Mouse (Mus musculus) midbrain, embryonic 16.5 days (tissue): Measurements from ENCODE around the gene Adat2. TPM values are rescaled to one million over a fixed set of nuclear protein-coding genes. Genes with fewer than 3 reads are reported as not detected.
A peak's percentile ranks its signal among the peaks of the same experiment; 100 is the strongest.

ENCODE experiments used
- ATAC-seq: fragments of 200-750 bp; cut with Nextera tagmentation; 2 replicates; pipeline ENCODE4 v1.8.0; 2017; ENCODE audit warnings: moderate TSS enrichment
- H3K27ac ChIP-seq: fragments of 300-500 bp; sonication (generic); 2 replicates; pipeline ENCODE4 v1.5.1; 2014; ENCODE audit warnings: mild to moderate bottlenecking, low read length, mixed read lengths
- H3K27me3 ChIP-seq: fragments of 300-500 bp; sonication (generic); 2 replicates; pipeline ENCODE4 v1.6.1; 2014; ENCODE audit warnings: low read depth, low read length, mixed read lengths; ENCODE audit not compliant: control insufficient read depth, insufficient read depth
- H3K36me3 ChIP-seq: fragments of 300-500 bp; sonication (generic); 2 replicates; pipeline ENCODE4 v1.6.1; 2014; ENCODE audit warnings: mild to moderate bottlenecking, low read length, moderate library complexity, mixed read lengths; ENCODE audit not compliant: control insufficient read depth, insufficient read depth
- H3K4me1 ChIP-seq: fragments of 300-500 bp; sonication (generic); 2 replicates; pipeline ENCODE4 v1.6.1; 2014; ENCODE audit warnings: mild to moderate bottlenecking, low read length, mixed read lengths; ENCODE audit not compliant: control insufficient read depth, insufficient read depth
- H3K4me2 ChIP-seq: fragments of 300-500 bp; sonication (generic); 2 replicates; pipeline ENCODE4 v1.6.1; 2014; ENCODE audit warnings: mild to moderate bottlenecking, low read length, mixed read lengths
- H3K4me3 ChIP-seq: fragments of 300-500 bp; sonication (generic); 2 replicates; pipeline ENCODE4 v1.5.1; 2014; ENCODE audit warnings: low read depth, mild to moderate bottlenecking, low read length, moderate library complexity, mixed read lengths
- H3K9ac ChIP-seq: fragments of 300-500 bp; sonication (generic); 2 replicates; pipeline ENCODE4 v1.6.1; 2014; ENCODE audit warnings: low read depth, low read length, mixed read lengths
- H3K9me3 ChIP-seq: fragments of 300-500 bp; sonication (generic); replicated peaks from 2 replicates; pipeline ENCODE4 v1.6.1; 2014; ENCODE audit warnings: mild to moderate bottlenecking, low read length, mixed read lengths; ENCODE audit not compliant: control insufficient read depth, poor library complexity, severe bottlenecking
- WGBS: fragments of 180-500 bp; shearing (Covaris S2); extraction: QIAGEN DNeasy Blood & Tissue Kit; methylation state at CpG from one replicate; pipeline ENCODE4 v1.1.7; 2014; 5-methylcytosine and 5-hydroxymethylcytosine counted together
- polyA plus RNA-seq: library from polyadenylated mRNA; unstranded; fragments of >200 nt; fragmentation: Nextera tagmentation; extraction: Ambion mirVana; gene quantifications from 2 replicates; pipeline ENCODE4 v1.2.1, GENCODE M21; 2015

Gene Adat2
- 1.1 and 1.4 TPM in 2 replicates for polyA plus RNA-seq

- no peaks in the 10 kb centered on the region for H3K36me3 ChIP-seq
- ATAC-seq = peak; percentile 96
- no peaks in the 10 kb centered on the region for H3K27me3 ChIP-seq
- H3K4me2 ChIP-seq = peak within 1 kb of the TSS; percentile 80
- under 1% methylated on average over 51 of the region's 51 CpGs for WGBS
- H3K9me3 ChIP-seq = no peaks in the 10 kb centered on the region
- H3K27ac ChIP-seq = peak within 1 kb of the TSS; percentile 65
- H3K4me3 ChIP-seq = peak within 1 kb of the TSS; percentile 85
- peaks cover 12% of the 10 kb centered on the region for H3K4me1 ChIP-seq
- H3K9ac ChIP-seq = peak within 1 kb of the TSS; percentile 86
These were observed at the start of gene Adat2, which contains the start of gene Pex3 for GRCm38 (mm10) chr10:13552646-13553497. Gene Adat2 (plus strand): TSS chr10:13552894. Gene Pex3 (minus strand): TSS chr10:13553142.

- Histone ChIP-seq H3K9ac (no peak overlapping the region), H3K27ac (no peak overlapping the region), H3K4me3 (no peak overlapping the region), H3K36me3 (peaks cover 2% of the 10 kb centered on the region), H3K27me3 (no peaks in the 10 kb centered on the region), H3K9me3 (no peaks in the 10 kb centered on the region), H3K4me2 (no peak overlapping the region), H3K4me1 (no peaks in the 10 kb centered on the region)
- ATAC-seq = no peak
- 88% methylated on average over 4 of the region's 4 CpGs for WGBS
These were observed 30.8 kb upstream of the Adat2 start for GRCm38 (mm10) chr10:13521857-13522256.

- ATAC-seq = no peak
- Histone ChIP-seq H3K36me3 (peaks cover 12% of the 10 kb centered on the region), H3K27me3 (no peaks in the 10 kb centered on the region), H3K4me2 (no peak overlapping the region), H3K9me3 (no peaks in the 10 kb centered on the region), H3K27ac (no peak overlapping the region), H3K4me1 (no peaks in the 10 kb centered on the region), H3K4me3 (no peak overlapping the region), H3K9ac (no peak overlapping the region)
- WGBS = 88% methylated on average over 4 of the region's 4 CpGs
These were observed 24.5 kb upstream of the Adat2 start for GRCm38 (mm10) chr10:13528155-13528554.

GRCm38 (mm10) chr10:13534751-13535150 lies 17.9 kb upstream of the Adat2 start:
- Histone ChIP-seq H3K4me2 (no peak overlapping the region), H3K4me3 (no peak overlapping the region), H3K9ac (no peak overlapping the region), H3K9me3 (no peaks in the 10 kb centered on the region), H3K36me3 (peaks cover 24% of the 10 kb centered on the region), H3K4me1 (no peaks in the 10 kb centered on the region), H3K27me3 (no peaks in the 10 kb centered on the region), H3K27ac (no peak overlapping the region)
- ATAC-seq = no peak
- 95% methylated on average over 3 of the region's 3 CpGs for WGBS

GRCm38 (mm10) chr10:13536706-13537105 lies 16.0 kb upstream of the Adat2 start:
- H3K9me3 ChIP-seq = no peaks in the 10 kb centered on the region
- no peak overlapping the region for H3K27ac ChIP-seq
- peaks cover 24% of the 10 kb centered on the region for H3K36me3 ChIP-seq
- no peak overlapping the region for H3K9ac ChIP-seq
- H3K4me2 ChIP-seq = no peak overlapping the region
- H3K4me3 ChIP-seq = no peak overlapping the region
- no peaks in the 10 kb centered on the region for H3K4me1 ChIP-seq
- H3K27me3 ChIP-seq = no peaks in the 10 kb centered on the region
- WGBS = 97% methylated on average over 7 of the region's 7 CpGs
- ATAC-seq = no peak

GRCm38 (mm10) chr10:13539769-13540333 lies 12.8 kb upstream of the Adat2 start:
- H3K4me1 ChIP-seq = no peaks in the 10 kb centered on the region
- no peak overlapping the region for H3K27ac ChIP-seq
- H3K4me3 ChIP-seq = no peak overlapping the region
- no peak overlapping the region for H3K4me2 ChIP-seq
- WGBS = 96% methylated on average over 7 of the region's 7 CpGs
- no peaks in the 10 kb centered on the region for H3K9me3 ChIP-seq
- ATAC-seq = no peak
- H3K27me3 ChIP-seq = no peaks in the 10 kb centered on the region
- no peak overlapping the region for H3K9ac ChIP-seq
- H3K36me3 ChIP-seq = peaks cover 21% of the 10 kb centered on the region

GRCm38 (mm10) chr10:13541721-13542120 lies 11.0 kb upstream of the Adat2 start:
- Histone ChIP-seq H3K4me2 (no peak overlapping the region), H3K9me3 (no peaks in the 10 kb centered on the region), H3K4me1 (no peaks in the 10 kb centered on the region), H3K9ac (no peak overlapping the region), H3K27me3 (no peaks in the 10 kb centered on the region), H3K36me3 (peaks cover 15% of the 10 kb centered on the region), H3K4me3 (no peak overlapping the region), H3K27ac (no peak overlapping the region)
- 94% methylated on average over 5 of the region's 5 CpGs for WGBS
- ATAC-seq = no peak

- H3K36me3 ChIP-seq = no peaks in the 10 kb centered on the region
- peak overlapping the region; percentile 85 for H3K4me3 ChIP-seq
- peak overlapping the region; percentile 80 for H3K4me2 ChIP-seq
- no peaks in the 10 kb centered on the region for H3K9me3 ChIP-seq
- H3K4me1 ChIP-seq = peaks cover 12% of the 10 kb centered on the region
- WGBS = 29% methylated on average over 10 of the region's 10 CpGs
- peak; percentile 41 for ATAC-seq
- H3K27ac ChIP-seq = no peak overlapping the region
- H3K9ac ChIP-seq = peak overlapping the region; percentile 86
- H3K27me3 ChIP-seq = no peaks in the 10 kb centered on the region
These were observed 848 bp downstream of the Adat2 start for GRCm38 (mm10) chr10:13553498-13553985.

GRCm38 (mm10) chr10:13554316-13554715 lies 1.6 kb downstream of the Adat2 start:
- no peaks in the 10 kb centered on the region for H3K9me3 ChIP-seq
- WGBS = 91% methylated on average over 1 of the region's 1 CpGs
- H3K9ac ChIP-seq = no peak overlapping the region
- no peak overlapping the region for H3K4me3 ChIP-seq
- no peak overlapping the region for H3K27ac ChIP-seq
- H3K4me2 ChIP-seq = no peak overlapping the region
- H3K36me3 ChIP-seq = no peaks in the 10 kb centered on the region
- no peak for ATAC-seq
- H3K4me1 ChIP-seq = peaks cover 12% of the 10 kb centered on the region
- no peaks in the 10 kb centered on the region for H3K27me3 ChIP-seq
